Mouse (Mus musculus) kidney, postnatal 10 days (tissue): Measurements from ENCODE around the gene Dusp23.

Experiments used
- DNase-seq: peaks from one replicate; pipeline ENCODE4 v3.0.0; 2021; ENCODE audit warnings: mixed read lengths

Gene Dusp23

DNA sequence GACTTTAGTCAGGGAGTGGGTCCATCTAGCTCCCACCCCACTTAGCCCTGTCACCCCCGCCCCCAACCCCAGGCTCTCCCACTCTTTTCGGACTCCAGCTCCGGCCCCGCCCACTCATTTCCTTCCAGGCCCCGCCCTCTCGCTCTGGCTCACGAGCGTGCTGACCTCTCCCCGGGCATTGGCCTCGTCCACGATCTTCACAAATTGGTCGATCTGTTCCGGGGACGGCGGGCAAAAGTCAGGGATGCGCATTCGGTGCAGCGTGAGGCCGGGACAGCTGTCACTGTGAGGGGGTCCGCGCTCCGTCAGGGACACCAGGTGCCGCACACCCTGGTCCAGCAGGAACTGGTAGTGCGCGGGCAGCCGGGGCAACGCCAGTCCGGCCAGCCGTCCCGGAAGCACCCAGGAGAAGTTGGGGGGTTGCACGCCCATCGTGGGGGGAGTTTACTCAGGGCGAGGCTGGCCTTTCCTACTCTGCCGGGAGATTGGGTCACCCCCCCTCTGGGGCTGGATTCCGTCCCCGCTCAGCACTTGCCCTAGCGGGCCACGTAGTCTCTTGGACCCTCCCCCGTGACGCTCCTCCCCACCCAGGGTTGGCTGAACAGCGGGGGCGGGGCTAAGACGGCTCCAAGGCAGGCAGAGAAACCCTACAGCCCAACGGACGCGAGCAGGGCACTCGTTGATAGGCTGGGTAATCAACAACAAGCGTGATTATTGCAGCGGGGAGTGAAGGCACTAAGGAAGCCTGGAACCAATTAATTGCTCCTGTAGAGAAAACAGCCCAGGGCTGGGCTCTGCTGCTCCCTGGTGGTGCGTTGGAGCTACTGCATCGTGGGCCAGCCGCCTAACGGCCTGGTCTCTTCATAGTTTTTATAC, at the start of gene Dusp23:
Gene Dusp23 (minus strand): TSS at position 512 of the 876 bp plus-strand sequence.
- DNase-seq, result peak; percentile 99

DNA sequence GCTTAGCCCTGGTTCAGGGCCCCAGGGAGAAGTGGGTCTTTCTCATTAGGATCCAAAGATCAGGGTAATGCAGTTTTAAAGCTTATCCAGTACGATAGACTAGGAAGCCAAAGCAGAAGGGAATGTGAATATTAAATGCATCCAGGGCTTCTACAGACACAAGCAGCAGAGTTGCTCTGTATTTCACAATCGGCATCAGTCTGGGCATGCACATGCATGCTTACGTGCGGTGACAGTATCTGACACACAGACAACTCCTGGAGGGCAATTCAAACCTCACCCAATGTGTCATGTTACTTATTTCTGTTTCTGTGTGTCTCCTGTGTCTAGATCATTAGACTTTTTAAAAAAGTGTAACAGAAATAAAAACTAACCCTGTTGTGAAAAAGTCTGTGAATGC, 48.0 kb upstream of the Dusp23 start:
- DNase-seq, result no peak

DNA sequence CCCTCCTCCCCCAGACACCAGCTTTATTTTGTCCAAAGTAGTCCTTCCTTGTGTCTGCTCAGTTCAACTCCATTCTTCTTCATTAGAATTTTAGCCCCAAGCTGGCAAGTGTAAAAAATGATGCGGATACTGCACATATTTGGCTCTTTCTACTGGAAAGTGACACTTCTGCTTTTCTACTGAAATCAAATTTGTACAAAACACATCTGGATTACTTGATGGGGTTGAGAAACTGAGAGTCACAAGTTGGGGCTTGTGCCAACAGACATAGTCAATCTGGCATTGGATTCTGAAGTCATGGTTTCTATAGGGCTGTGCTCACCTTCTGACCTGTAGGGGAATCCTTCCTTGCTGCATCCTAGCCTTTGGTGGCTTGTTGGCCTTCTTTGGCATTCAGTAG, 38.0 kb upstream of the Dusp23 start:
- no peak for DNase-seq

DNA sequence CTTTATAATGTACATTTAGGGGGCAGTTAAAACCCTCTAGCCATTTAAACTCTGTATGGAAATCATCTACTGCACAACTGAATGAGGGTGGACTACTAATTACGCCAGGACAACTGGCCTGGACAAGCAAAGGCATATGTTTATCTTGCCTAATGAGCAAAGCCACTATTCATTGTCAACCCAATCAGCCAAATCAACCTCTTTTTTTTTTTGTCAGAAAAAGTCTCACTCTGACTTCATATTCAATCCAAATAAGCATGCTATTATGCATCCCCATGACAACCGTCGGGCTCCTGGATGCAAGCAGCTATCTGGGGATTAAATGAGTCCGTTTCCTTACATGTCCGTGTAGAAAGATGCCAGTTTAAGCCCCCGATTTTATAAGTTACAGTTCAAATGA, 34.8 kb upstream of the Dusp23 start:
- DNase-seq, result no peak

DNA sequence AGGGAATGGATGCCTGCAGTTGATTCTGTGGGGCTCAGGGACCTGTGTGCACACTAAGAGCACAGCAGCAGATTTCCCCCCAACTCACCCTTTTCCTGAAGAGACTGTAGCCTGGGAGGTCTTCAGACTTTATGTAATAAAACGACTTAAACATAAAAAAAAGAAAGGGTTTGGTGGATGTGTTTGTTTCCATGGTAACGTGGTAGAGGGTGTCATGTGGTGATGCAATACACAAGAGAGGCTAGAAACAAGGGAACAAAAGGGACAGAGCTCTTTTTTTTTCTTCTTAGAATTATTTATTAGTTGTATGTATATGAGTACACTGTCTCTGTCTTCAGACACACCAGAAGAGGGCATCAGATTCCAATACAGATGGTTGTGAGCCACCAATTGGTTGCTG, 32.7 kb upstream of the Dusp23 start:
- no peak for DNase-seq

DNA sequence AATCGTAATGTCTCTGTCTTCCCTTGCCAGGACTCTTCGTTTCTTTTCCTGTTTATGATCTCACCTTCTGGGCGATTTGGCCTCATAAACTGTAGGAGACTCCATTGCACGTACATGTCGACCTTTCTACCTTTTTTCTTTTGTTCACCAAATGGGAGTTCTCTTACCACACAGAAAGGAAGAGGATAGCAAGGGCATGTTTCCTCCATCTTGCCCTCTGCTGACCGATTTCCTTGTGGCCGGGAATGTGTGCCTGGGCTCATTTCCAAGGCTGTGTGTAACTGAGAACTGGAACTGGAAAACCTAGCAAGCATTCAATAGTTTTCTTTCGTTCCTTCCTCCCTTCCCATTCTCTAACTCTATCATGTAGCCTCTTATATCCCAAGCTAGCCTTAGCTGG, 26.9 kb upstream of the Dusp23 start:
- DNase-seq, result peak; percentile 36

DNA sequence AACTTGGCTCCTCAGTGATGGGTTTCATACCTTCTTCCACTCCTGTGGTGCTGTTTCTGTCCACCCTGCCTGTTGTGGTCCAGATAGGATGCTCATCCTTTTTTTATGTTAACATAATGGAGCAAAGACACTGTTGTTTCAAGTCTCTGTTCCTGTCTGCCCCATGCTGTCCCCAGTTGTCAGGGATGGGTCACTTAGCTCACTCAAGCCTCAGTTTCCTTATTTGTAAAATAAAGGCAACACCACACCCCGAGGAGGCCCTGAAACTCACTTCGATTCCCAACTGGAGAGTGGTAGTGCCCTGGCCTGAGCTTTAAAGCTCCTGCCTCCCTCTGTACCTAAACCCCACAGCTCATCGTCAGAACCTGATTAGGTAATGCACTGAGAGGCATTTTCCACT, 24.5 kb upstream of the Dusp23 start:
- no peak for DNase-seq

DNA sequence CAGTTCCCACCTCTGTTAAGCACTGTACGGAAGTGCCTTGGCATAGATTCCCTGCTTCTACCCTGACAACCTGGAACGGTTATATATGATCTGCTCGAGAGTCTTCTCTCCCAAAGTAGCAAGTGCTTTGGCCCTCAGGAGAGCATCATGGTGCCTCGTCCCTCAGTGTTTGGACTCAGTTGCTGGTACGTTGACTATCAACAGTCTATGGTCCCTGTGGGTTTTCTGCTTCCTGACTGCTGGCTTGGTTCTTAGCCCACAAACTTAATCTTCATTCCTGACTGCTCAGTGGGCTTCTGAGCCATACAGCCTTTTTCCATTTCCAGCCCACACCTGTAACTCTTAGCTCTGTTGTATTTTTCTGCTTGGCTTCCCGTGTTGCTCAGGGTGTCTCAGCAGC, 21.1 kb upstream of the Dusp23 start:
- no peak for DNase-seq

DNA sequence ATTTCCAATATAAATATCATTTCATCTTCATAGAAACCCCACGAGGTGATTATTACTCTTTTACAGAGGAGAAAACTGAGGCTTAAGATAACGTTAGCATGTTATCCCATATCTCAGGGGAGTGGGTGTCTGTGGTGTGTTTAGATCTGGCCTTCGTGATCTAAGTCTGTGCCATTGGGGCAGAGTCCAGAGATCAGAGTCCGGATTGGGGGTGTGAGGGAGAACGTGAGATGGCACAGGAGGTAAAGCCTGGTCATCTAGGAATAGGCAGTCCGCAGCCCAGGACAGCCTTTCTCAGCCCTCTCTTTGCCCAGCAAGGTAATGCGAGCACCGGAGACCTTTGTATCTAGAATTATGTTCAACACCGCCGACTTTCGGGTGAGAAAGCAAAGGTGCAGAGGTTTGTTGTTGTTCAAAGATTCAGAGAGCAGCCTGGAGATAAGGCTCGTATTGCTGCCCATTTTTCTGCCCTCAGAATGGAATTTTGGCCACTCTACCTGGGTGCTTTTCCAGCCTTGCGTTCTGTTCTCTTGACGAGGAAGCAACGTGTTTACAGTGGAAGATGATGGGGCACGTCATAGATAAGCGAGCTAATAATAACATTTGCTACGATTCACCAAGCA, 19.4 kb upstream of the Dusp23 start:
- no peak for DNase-seq

DNA sequence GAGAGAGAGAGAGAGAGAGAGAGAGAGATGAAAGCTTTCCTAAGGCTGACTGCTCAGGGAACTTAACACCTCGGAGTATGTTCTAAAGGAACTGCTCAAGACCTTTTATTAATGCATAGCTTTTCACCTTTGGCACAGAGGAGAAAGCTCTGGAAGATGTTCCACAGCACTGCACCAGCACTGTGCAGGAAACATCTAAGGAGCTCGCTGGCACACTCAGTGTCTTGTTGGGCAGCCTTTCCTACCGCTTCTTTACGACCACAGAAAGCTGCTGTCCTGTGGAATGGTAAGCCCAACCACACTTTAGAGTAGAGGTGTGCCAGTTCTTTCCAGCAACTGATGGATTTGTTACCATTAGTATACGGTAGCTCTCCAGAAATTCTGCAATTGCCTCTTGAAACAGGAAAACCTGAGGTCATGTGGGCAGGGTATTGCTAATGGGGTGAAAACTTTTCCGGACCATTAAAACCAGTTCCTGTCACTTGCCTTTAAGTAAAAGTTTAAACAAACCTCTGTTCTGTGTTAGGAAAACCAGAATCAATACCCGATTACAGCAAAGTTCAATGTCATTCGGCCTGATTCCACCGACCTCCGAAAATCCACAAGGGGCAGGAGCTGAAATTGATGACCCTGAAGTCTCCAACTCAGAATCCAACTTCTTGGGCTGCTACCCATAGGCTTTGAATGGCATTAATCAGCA, 18.7 kb upstream of the Dusp23 start:
- no peak for DNase-seq

DNA sequence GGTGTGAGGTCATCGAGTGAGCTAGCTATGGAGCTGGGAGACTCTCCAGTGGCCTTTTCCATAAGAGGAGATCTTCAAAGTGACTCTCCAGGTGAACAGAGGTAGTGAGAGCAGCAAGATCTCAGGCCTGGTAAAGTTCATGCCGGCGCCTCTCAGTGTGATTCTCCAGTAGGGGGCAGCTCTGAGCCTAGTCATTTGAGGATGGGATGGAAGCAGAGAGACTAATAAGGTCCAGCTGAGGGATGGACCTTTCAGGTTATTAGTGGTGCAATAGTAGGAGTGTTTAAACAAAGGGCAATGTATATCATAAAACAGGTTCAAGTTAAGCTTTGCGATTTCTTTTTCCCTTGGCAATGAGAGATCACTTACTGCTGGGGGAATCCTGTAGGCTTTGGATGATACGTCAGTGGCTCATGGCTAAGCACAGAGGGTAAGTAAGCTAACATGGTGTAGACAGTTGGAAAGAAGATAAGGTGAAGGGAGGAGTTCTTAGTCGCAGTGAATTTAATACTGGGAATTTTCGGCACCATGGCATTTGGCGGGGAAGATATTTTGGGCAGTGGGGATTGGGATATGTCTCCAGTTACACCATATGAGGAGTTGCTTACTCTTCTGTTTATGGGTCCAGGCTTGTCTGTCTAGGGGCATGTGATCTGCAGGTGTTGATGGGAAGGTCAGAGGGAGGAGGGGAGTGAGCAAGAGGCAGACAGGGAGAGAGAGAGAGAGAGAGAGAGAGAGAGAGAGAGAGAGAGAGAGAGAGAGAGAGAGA, 17.9 kb upstream of the Dusp23 start:
- DNase-seq, result peak; percentile 48

DNA sequence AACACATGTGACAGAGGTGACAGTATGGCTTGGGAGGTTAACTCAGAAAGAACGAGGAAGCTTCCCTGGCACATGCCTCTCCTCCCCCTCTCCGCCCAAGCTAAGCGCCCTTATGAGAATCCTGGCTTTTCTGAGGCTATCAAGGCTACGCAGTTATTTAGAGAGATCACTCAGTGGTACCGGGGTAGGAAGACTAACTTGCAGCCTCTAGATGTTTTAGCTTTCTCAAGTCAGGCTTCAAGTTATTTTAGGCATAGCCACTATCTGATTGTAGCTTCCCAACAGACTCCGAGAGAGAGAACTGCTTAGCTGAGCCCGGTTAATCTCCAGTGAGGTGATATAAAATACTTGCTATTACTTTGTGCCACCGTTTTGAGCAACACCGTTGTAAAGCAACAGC, 16.6 kb upstream of the Dusp23 start:
- DNase-seq, result no peak

DNA sequence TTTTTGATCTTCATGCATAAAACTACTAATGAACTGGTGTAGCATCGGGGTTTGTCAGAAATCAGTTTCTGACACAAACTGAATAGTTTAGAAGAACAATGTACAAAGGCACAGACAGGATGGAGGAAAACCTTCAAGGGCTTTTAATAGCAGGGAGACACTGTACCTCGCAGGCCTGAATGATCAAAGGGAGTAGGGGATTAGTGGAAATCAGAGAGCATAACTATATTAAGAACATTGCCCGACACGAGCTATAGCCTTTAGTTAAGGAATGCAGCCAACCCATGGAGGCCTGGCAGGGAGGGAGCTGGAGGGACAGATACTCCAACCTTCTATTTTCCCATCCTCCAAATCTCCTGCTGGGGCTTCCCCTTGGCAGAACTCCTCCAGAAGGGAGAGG, 14.5 kb upstream of the Dusp23 start:
- no peak for DNase-seq

DNA sequence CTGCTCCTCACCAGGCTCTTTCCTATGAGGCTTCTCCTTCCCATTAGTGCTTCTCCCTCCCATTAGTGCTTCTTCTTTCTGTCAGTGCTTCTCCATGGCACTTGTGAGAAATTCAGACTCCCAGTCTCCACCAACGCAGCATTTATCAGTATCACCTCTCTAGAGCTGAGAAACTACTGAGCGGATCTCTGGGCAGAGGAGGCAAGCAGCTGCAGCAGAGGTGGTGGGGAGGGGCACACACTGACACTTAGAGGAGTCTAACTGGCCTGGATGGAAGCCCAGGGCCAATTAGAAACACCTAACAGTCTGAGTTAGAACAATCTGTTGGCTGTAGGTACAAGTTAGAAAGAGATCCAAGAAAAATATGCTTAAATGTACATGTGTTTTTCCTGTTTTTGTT, 6.0 kb upstream of the Dusp23 start:
- DNase-seq, result no peak

DNA sequence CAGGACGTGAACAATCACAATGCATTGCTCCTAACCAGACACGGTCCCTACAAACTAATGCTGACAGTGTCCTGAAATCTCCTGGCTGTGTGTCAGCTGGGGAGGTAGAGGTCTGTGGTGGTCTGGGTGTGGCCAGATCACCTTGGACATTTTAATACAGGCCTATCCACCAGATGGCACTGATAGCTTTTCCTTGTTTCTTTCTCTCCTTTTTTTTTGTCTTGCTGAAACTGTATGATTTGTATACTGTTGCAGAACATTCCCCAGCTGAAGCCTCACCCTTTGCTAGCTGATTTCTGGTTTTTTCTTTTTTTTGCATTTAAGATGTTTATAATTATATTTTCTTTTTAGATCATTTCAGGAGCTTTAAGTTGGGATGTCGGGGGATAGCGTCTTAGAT, 5.0 kb upstream of the Dusp23 start:
- no peak for DNase-seq

DNA sequence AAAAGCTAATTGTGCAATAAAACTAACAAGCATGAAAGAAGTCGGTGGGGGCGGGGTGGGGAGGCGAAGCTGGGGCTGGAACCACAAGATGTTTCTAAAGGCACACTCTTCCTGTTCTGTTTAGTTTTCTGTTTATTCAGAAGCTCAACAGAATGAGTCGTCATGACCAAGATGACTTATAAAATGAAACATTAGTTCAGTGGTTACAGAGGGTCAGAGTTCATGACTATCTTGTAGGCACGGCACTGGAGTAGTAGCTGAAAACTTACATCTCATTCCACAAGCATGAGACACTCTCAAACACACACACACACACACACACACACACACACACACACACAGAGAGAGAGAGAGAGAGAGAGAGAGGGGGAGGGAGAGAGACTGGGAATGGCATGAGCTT, 3.5 kb upstream of the Dusp23 start:
- DNase-seq, result no peak

DNA sequence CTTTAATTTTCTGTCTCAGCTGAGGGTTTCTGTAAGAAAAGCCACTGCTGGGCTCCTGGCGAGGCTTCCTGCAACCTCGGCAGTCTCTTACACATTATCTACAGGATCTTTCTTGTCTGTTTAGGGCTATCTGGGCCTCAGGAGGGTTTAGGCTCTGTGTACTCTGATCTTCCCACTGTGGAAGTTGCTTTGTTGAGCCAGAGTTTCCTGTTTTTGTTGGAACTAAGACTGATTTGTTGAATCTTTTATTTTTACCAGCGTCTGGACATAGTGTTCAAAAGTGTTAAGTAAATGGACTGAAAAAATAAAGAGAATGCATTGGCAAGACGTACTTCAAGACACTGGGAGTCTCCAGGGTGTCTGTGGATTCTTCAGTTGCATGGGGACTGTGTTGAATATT, 2.5 kb upstream of the Dusp23 start:
- DNase-seq, result no peak

DNA sequence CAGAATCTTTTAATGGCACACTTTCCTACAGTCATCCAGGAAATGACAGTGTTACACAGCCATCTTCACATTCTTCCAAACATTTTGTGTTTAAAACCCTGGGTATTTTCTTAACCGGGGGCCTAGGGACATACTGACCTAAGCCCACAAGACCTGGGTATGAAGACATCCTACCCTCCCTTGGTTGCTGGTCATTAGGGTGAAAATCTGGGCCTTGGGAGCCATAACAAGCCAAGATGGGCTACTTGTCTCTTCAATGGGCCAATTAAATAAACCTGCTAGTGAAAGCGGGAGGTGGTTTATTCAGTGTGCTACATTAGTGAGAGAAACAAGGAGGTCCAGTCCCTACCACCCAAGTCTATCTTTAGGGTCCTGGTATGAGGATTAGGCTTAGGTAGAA, 1.4 kb upstream of the Dusp23 start:
- no peak for DNase-seq

DNA sequence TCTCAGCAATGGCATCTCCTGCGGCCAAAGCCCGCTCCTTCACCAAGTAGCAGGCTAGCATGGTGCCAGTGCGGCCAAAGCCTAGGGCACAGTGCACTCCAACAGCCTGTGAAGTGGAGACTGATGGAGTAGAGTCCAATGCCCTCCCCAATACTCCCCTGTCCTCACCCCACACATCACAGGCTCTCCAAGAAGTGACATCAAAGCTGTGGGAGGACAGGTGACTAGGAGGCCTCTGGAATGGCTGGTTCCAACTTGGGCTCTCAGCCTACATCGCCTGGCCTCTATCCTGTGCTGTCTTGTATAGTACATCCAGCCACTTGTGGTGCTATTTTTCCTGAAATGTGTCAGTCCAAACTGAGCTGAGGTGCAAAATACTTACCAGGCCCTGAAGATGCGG, 1.0 kb downstream of the Dusp23 start:
- no peak for DNase-seq

DNA sequence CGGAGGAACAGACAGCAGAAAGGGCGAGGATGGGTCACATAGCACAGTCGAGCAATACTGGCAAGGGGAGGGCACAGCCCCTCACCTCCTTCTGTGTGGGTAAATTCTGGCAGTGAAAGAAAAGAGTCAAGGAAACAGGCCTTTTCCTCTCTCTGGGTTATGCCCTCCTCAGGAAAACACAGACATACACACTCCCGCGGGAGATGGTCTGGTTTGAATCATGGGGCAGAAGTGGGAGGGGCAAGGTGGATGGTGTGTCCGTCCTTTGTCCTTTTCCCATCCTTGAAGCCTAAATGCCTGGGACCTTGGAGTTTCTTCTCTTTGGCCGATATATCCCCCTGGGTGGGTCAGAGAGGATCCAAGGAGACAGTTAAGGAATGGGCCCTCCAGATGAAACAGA, 2.9 kb downstream of the Dusp23 start:
- no peak for DNase-seq

DNA sequence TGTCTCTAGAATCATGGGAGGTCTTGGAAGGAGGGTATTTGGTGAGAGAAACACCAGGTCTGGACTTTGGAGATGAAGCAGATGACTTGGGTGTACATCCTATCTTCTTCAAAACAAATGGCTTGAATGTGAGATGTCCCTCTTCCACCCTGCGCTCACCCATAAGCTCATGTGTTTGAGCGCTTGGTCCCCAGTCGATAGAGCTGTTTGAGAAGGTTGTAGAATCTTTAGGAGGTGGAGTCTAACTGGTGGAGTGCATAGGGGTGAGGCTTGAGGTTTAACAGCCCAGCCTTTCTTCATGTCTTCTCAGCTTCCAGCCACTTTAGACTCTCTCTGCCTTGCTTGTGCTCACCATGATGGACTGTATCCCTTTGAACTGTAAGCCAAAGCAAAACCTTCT, 6.5 kb downstream of the Dusp23 start:
- no peak for DNase-seq

DNA sequence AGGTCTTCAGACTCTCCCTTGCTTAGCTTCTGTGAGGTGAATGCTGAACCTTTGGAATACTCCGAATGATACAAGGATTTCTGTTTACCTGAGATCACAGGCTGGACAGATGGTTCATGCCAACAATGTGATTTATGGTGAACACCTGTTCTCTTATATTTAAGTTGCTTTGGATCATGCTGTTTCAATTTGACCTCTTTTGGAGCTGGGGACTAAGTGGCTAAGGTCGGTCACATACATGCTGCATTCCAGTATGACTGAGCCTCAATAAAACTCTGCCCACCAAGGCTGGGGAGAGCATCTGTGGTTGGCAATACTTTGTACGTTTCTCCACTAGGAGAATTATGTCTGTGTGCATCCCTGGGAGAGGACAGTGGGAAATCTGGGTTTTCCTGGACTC, 8.7 kb downstream of the Dusp23 start:
- no peak for DNase-seq

DNA sequence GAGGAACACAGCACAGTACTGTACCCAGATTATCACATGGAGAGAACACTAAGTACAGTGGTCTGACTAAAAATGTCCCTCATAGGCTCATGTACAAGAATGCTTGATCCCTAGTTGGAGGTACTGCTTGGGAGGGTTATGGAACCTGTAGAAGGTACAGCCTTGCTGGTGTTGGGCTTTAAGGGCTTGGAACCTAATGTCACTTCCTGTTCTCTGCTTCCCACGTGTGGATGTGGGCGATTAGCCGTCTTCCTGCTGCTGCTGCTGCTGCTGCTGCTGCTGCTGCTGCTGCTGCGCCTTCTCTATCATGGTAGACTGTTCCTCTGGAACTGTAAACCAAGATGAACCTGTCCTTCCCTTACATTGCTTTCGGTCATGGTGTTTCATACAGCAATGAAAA, 9.2 kb downstream of the Dusp23 start:
- no peak for DNase-seq
